Mouse (Mus musculus) c-Kit-positive CD71-positive TER-119-positive erythroid progenitor cells, embryonic 14.5 days (primary cell): ENCODE measurements at regions not wholly inside any gene's neighbourhood (a gene's known extent, or its start where the extent isn't known, plus 50 kb on each side); places are given as distances from the start of the nearest gene placed in this dataset.

Experiments
- DNase-seq: peaks from one replicate; pipeline ENCODE4 v3.0.0-alpha.2; 2013; ENCODE audit warnings: low spot score

- DNase-seq: no peak
These were observed 67.7 kb upstream of the Kcnma1 start for GRCm38 (mm10) chr14:24081911-24082558.

GRCm38 (mm10) chr14:24068693-24069092, 54.4 kb upstream of the Kcnma1 start:
- DNase-seq: no peak

GRCm38 (mm10) chr14:24067657-24068056, 53.4 kb upstream of the Kcnma1 start:
- peak; percentile 5 for DNase-seq

- no peak for DNase-seq
These were observed 51.0 kb upstream of the Kcnma1 start for GRCm38 (mm10) chr14:24065231-24065767.
